Mouse (Mus musculus) neural tube, embryonic 14.5 days (tissue): ENCODE measurements around the gene Plekhg1. TPM values are rescaled to one million over a fixed set of nuclear protein-coding genes. Genes with fewer than 3 reads are reported as not detected.

Source experiments
- ATAC-seq: fragments of 200-750 bp; cut with Nextera tagmentation; 2 replicates; pipeline ENCODE4 v1.8.0; 2017; ENCODE audit warnings: low read depth, mild to moderate bottlenecking, moderate TSS enrichment, moderate library complexity
- H3K27ac ChIP-seq: fragments of 300-500 bp; sonication (generic); 2 replicates; pipeline ENCODE4 v1.5.1; 2014; ENCODE audit warnings: low read depth, mild to moderate bottlenecking, control low read depth, low read length, moderate library complexity, mixed read lengths
- H3K27me3 ChIP-seq: fragments of 300-500 bp; sonication (generic); 2 replicates; pipeline ENCODE4 v1.6.1; 2014; ENCODE audit warnings: low read length; ENCODE audit not compliant: control insufficient read depth, insufficient read depth
- H3K36me3 ChIP-seq: fragments of 300-500 bp; sonication (generic); 2 replicates; pipeline ENCODE4 v1.6.1; 2014; ENCODE audit warnings: low read length, mixed read lengths; ENCODE audit not compliant: control insufficient read depth, insufficient read depth
- H3K4me1 ChIP-seq: fragments of 300-500 bp; sonication (generic); 2 replicates; pipeline ENCODE4 v1.6.1; 2014; ENCODE audit warnings: low read length; ENCODE audit not compliant: control insufficient read depth, insufficient read depth
- H3K4me2 ChIP-seq: fragments of 300-500 bp; sonication (generic); 2 replicates; pipeline ENCODE4 v1.6.1; 2014; ENCODE audit warnings: mild to moderate bottlenecking, low read depth, low read length, control low read depth
- H3K4me3 ChIP-seq: fragments of 300-500 bp; sonication (generic); 2 replicates; pipeline ENCODE4 v1.5.1; 2014; ENCODE audit warnings: low read depth, low read length, control low read depth, mixed read lengths
- H3K9ac ChIP-seq: fragments of 300-500 bp; sonication (generic); replicated peaks from 2 replicates; pipeline ENCODE4 v1.6.1; 2014; ENCODE audit warnings: low read depth, mild to moderate bottlenecking, control low read depth, low read length, mixed read lengths
- H3K9me3 ChIP-seq: fragments of 300-500 bp; sonication (generic); 2 replicates; pipeline ENCODE4 v1.6.1; 2016; ENCODE audit warnings: low read length; ENCODE audit not compliant: control insufficient read depth
- WGBS: fragments of 180-500 bp; shearing (Covaris S2); extraction: QIAGEN DNeasy Blood & Tissue Kit; methylation state at CpG from one replicate; pipeline ENCODE4 v1.1.7; 2014; 5-methylcytosine and 5-hydroxymethylcytosine counted together
- polyA plus RNA-seq: library from polyadenylated mRNA; unstranded; fragments of >200 nt; fragmentation: Nextera tagmentation; extraction: Ambion mirVana; gene quantifications from 2 replicates; pipeline ENCODE4 v1.2.1, GENCODE M21; 2014

Plekhg1 gene
- polyA plus RNA-seq, 1 experiment from 2014 or later = 4.4 TPM

DNA sequence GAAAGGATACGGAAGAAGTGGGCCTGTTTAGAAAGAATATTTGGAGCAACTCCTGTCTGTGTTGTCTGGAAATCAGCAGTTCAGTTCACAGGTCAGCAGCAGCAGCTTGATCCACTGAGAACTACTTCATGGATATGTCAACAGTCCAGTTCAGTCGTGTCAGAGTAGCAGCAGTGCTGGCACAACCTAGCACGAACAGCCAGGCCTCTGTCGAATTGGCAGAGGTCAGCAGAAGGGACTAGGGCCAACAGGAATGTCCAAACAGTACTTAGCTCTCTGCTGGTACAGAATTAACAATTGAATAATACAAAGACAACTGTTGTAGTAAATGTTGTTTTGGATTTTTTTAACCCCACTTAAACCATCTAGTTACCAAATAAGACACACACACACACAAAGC, 33.9 kb upstream of the Plekhg1 start:
- no peak for ATAC-seq
- no peaks in the 10 kb centered on the region for H3K27me3 ChIP-seq
- H3K9me3 ChIP-seq = no peaks in the 10 kb centered on the region
- H3K4me1 ChIP-seq = no peaks in the 10 kb centered on the region
- no peak overlapping the region for H3K9ac ChIP-seq
- no peak overlapping the region for H3K4me3 ChIP-seq
- 89% methylated on average over 4 of the region's 4 CpGs for WGBS
- no peak overlapping the region for H3K27ac ChIP-seq
- H3K36me3 ChIP-seq = no peaks in the 10 kb centered on the region
- H3K4me2 ChIP-seq = no peak overlapping the region

DNA sequence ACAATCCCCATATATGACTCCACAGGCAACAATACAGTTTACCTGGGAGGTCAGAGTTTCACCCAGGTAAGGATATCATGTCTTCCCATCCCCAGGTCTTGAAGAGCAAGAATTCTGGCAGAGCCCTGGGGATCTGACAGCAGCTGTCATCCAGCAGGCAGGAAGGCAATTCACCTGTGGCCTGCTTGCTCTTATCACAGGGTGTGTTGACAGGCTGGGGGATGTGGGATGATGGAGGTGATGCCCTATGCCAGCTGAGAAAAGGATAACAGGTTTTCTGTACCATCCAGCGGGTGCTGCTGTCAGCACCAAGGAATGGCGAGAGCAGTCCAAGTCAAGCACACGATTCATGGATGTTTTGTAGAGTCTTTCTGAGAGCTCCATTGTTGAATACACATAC, 30.1 kb upstream of the Plekhg1 start:
- no peak overlapping the region for H3K4me3 ChIP-seq
- H3K9ac ChIP-seq = no peak overlapping the region
- no peaks in the 10 kb centered on the region for H3K4me1 ChIP-seq
- no peaks in the 10 kb centered on the region for H3K27me3 ChIP-seq
- no peak overlapping the region for H3K27ac ChIP-seq
- no peaks in the 10 kb centered on the region for H3K36me3 ChIP-seq
- H3K9me3 ChIP-seq = no peaks in the 10 kb centered on the region
- 91% methylated on average over 3 of the region's 3 CpGs for WGBS
- H3K4me2 ChIP-seq = no peak overlapping the region
- no peak for ATAC-seq

DNA sequence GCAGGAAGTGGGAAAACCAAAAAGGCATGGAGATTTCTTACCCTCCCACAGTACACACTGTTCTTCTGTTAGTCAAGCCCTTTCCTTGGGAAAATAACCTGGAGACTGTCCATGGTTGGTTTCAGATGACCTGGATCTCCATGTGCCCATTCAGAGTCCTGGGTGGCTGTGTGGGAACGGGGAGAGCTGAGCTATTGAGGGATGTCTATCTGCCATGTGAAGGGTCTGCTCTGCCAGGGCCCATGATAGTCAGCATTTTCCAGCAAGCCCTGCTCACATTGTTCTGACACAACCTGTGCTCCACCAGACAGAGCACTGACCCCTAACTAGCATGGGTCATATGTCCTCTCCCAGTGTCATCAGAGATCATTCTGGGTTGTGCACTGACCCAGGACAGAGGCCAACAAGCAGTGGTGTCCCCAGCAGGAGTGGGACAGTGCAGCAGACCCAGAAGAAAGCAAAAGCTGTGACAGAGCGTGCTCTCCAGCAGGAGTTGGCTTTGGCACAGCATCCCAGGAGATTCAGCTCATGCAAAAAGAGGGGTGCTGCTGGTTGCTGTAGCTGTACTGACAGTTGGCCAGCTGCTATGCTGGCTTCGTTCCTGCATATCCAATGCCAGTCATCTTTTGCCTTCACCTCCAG, 24.7 kb upstream of the Plekhg1 start:
- H3K27me3 ChIP-seq = no peaks in the 10 kb centered on the region
- H3K4me2 ChIP-seq = no peak overlapping the region
- no peaks in the 10 kb centered on the region for H3K36me3 ChIP-seq
- no peak overlapping the region for H3K9ac ChIP-seq
- H3K4me1 ChIP-seq = no peaks in the 10 kb centered on the region
- H3K9me3 ChIP-seq = no peaks in the 10 kb centered on the region
- H3K4me3 ChIP-seq = no peak overlapping the region
- H3K27ac ChIP-seq = no peak overlapping the region
- no peak for ATAC-seq
- WGBS = 75% methylated on average over 3 of the region's 3 CpGs

DNA sequence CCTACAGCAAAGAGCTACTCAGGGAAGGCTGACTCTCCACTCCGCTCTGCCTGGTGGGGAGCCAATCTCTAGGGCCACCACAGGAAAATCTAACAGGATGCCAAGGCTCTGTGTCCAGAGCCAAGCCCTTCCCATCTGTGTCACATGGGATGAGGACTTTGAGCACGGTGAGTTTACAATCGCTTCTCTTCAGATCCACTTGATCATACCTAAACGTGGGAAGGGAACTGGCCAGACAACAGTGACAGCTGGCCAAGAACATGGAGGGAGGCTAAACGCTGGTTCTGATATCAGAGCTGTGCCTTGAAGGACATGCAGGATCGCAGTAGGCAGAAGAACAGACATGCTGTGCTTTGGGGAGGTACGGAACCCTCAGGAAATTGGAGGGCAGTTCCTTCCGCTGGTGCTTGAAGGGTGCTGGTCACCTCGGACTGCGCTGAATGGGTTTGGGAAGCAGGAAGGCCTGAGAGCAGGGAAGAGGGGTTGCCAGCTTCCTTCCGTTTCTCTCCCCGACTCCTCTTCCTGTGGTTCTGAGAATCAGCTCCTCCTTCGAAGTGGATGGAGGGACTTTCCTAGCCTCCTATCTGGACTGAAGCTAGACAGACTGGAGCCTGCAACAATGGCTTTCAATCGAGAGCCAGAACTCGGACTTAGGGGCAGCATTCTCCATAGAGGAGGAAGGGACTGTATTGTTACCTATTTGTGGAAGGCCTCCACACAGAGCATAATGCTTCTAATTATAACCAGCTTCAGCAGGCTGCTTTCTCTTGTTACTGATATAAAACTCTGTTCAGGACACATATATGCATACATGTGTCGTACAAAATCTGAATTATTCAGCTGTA, 21.9 kb upstream of the Plekhg1 start:
- WGBS = 75% methylated on average over 16 of the region's 16 CpGs
- no peak for ATAC-seq
- Histone ChIP-seq H3K27me3 (no peaks in the 10 kb centered on the region), H3K9me3 (no peaks in the 10 kb centered on the region), H3K4me3 (no peak overlapping the region), H3K9ac (no peak overlapping the region), H3K4me1 (no peaks in the 10 kb centered on the region), H3K4me2 (no peak overlapping the region), H3K27ac (no peak overlapping the region), H3K36me3 (no peaks in the 10 kb centered on the region)

DNA sequence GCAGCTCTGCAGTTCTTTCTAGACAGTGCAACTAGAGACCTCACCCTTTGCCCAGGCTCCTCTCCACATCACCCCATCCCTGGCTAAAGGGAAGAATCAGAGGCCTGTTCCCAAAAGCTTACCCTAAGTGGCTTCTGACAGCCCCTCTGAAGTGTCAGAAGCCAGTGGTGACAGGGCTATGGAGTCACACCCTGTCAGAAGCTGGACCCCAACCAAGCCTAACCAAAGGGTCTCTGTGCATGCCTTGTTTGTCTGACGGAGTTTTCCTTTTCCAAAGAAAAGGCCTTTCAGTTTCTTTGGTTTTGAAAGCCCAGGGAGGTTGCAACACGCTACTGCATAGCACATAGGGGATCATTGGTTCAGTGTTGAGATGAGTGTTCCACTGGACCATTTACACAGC, 19.9 kb upstream of the Plekhg1 start:
- Histone ChIP-seq H3K4me2 (no peak overlapping the region), H3K36me3 (no peaks in the 10 kb centered on the region), H3K27me3 (no peaks in the 10 kb centered on the region), H3K9ac (no peak overlapping the region), H3K27ac (no peak overlapping the region), H3K9me3 (no peaks in the 10 kb centered on the region), H3K4me1 (no peaks in the 10 kb centered on the region), H3K4me3 (no peak overlapping the region)
- ATAC-seq = no peak
- 77% methylated on average over 2 of the region's 2 CpGs for WGBS

DNA sequence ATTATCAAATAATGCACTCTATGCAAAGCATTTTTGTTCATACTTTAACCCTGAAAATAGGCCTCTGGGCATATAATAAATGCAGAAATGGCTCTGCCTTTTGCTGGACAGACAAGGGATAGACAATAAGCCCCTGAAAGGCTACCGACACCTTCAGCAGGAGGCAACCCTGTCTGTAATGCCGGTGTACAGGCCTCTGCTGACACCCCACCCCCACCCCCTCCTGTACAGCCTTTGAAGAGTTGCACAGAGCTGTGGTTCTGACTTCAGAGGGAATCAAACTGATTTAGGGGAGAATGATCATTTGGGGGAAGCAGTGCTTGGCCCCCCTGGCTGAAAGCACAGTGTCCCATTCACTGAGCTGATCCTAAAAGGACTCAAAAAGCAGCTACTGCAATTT, 17.8 kb upstream of the Plekhg1 start:
- 12% methylated on average over 2 of the region's 2 CpGs for whole genome bisulfite sequencing
- no peaks in the 10 kb centered on the region for H3K9me3 ChIP-seq
- H3K4me2 ChIP-seq = no peak overlapping the region
- no peak overlapping the region for H3K27ac ChIP-seq
- no peaks in the 10 kb centered on the region for H3K4me1 ChIP-seq
- no peak overlapping the region for H3K9ac ChIP-seq
- H3K36me3 ChIP-seq = no peaks in the 10 kb centered on the region
- 0 out of 2 replicates have a peak, but pooled peaks have one; percentile 28 for ATAC-seq
- H3K27me3 ChIP-seq = no peaks in the 10 kb centered on the region
- H3K4me3 ChIP-seq = no peak overlapping the region

DNA sequence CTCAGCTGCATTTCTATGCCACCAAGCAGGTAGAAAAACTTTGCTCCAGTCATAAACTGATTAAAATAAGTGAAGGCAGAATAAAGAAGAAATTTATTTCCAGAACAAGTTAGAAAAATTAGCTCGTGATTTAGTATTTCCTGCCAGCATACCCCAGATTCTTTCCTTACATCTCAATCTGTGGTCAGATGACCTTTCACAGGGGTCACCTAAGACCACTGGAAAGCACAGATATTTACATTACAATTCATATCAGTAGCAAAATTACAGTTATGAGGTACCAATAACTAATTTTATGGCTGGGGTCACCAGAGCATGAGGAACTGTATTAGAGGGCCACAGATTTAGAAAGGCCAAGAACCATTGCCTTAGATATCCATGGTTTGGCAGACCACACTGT, 15.5 kb upstream of the Plekhg1 start:
- no peak overlapping the region for H3K4me2 ChIP-seq
- H3K27me3 ChIP-seq = no peaks in the 10 kb centered on the region
- H3K36me3 ChIP-seq = no peaks in the 10 kb centered on the region
- H3K9ac ChIP-seq = no peak overlapping the region
- no peak overlapping the region for H3K4me3 ChIP-seq
- no peaks in the 10 kb centered on the region for H3K9me3 ChIP-seq
- ATAC-seq = no peak
- no peak overlapping the region for H3K27ac ChIP-seq
- H3K4me1 ChIP-seq = no peaks in the 10 kb centered on the region
- WGBS = 90% methylated on average over 1 of the region's 1 CpGs

DNA sequence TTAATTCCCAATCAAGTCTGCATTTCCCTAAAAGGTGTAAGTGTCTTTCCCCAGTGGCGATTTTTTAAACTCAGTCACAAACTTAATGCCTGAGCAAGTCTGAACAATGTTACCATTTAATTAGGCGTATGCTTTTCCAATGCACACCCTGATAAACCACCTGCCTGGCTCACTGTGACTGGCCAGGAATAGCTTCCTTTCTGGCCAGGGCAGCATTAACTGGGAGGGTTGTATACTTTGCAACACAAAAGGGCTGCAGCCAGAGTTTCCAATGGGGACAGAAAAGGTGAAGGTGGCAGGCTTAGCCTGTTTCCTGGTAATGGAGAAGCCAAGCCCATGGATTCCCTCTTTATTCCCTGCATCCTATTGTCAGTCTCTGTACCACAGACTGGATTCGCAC, 10.5 kb upstream of the Plekhg1 start:
- H3K4me1 ChIP-seq = no peaks in the 10 kb centered on the region
- ATAC-seq = no peak
- WGBS = 56% methylated on average over 3 of the region's 3 CpGs
- no peaks in the 10 kb centered on the region for H3K9me3 ChIP-seq
- no peak overlapping the region for H3K9ac ChIP-seq
- H3K27me3 ChIP-seq = no peaks in the 10 kb centered on the region
- H3K4me3 ChIP-seq = no peak overlapping the region
- no peaks in the 10 kb centered on the region for H3K36me3 ChIP-seq
- H3K27ac ChIP-seq = no peak overlapping the region
- no peak overlapping the region for H3K4me2 ChIP-seq

DNA sequence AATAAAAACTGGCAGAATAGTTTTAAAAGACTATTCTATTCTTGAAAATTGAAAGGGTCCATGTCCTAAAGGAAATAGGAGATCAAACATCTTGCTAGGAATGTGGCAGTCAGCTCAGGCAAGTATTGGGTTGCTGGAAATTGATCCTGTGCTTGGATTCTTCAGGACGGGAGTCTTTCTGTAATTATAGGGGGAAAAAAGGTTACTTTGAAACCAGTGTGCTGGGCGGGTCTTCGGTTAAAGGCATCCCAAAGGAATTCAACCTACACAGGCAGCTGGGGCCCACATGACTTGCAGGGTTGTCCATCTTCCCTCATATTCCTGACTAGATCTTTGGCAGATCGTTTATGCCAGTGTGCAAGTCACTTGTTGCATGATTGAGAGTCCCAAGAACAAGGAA, 9.8 kb upstream of the Plekhg1 start:
- Histone ChIP-seq H3K9ac (no peak overlapping the region), H3K4me2 (no peak overlapping the region), H3K27ac (no peak overlapping the region), H3K27me3 (no peaks in the 10 kb centered on the region), H3K4me1 (no peaks in the 10 kb centered on the region), H3K9me3 (no peaks in the 10 kb centered on the region), H3K4me3 (no peak overlapping the region), H3K36me3 (no peaks in the 10 kb centered on the region)
- ATAC-seq = no peak
- WGBS = 46% methylated on average over 4 of the region's 4 CpGs
